Mouse (Mus musculus) hindlimb bud, embryonic 11.5 days (tissue): ENCODE data around the gene Cenpb.
A peak's percentile ranks its signal among the peaks of the same experiment; 100 is the strongest.
"Not testable (repeated sequence)": the region's sequence is repeated elsewhere in the genome, so short reads cannot be mapped to it uniquely, and the experiment has no call there.

Experiments used
- DNase-seq: peaks from one replicate; pipeline ENCODE4 v3.0.0-alpha.2; 2012; ENCODE audit warnings: low read depth, low spot score; ENCODE audit errors: extremely low spot score

Cenpb gene

DNA sequence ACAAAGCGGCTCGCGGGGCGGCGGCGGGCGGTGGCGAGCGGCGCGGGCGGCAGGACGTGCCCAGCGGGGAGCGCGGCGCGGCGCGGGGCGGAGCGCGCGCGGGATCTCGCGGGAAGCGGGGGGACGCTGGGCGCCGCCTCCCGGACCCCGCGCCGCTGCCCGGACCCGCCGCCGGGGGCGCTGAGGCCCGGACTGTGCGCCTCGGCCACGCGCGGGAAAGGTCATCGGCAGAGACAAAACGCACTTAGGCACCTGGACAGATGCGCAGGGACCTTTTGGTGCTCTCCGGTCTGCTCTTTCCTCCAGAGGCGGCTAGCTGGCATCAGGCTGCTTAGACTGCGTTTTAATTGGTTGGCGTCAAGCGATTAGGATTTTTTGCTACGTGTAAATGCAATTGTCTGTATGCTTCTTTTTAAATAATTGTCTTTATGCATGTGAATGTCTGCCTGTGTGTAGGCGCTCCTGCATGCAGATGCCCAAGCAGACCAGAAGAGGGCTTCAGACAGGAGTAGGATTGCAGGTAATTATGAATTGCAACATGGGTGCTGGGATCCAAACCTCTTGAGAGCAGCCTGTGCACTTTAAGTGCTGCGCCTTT is at the start of gene Cenpb:
Gene Cenpb, minus strand, starts transcription at position 78 of the 598 bp plus-strand sequence.
- DNase-seq: no peak

DNA sequence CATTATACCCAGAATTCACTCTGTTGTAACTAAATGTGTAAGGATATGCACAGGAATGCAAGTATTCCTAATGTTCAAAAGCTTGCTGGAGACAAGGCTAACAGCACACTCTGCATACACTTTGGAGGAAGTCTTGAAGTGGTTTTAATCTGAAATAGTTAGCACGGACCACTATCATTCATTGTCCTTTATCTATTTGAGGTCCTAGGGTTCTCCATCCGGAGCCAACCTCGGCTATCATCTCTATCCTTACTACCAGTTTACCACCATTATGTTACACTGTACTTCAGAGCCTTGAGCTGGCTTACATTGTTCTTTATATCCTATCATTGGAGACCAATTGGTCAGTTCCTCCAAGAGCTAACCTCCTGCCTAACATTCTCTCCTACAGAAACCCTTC is 47.4 kb upstream of the Cenpb start:
- no peak for DNase-seq

- not testable (repeated sequence) for DNase-seq
Observed at GRCm38 (mm10) chr2:131226669-131227068, 46.8 kb upstream of the Cenpb start.

DNA sequence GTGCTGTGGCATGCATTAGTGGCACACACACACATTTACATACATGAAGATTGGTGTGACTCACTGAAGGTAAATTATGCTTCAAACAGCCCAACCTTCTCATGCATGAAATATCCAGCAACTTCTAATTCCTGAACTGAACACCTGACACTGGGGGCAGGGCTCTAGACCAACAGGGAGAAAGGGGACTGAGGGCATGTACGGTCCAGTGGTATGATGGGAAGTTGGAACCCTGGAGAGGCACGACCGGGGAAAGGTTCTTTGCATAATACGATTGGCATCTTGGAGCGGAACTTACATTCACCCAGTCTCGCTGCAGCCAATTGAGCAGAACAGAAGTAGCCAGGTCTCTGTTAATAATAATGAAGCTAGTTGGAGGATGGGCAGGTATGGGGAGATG is 45.3 kb upstream of the Cenpb start:
- no peak for DNase-seq

- DNase-seq: no peak
Observed at GRCm38 (mm10) chr2:131223569-131223968, 43.7 kb upstream of the Cenpb start.

DNA sequence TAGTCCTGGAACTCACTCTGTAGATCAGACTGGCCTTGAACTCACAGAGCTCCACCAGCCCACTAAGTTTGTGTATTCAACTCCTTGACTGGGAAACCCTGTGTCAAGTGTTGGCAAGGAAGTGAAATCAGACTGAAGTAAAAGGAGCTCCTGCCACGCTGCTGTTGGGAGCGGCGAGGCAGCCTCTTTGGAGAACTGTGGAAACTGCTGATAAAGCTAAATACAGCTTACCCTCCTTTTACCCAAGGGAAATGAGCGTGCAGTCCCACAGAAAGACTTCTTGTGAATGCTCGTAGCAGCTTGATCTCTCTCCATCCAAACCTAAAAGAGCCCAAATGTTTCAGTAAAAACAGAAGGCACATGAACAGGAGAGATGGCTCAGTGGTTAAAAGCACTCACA is 42.7 kb upstream of the Cenpb start:
- no peak for DNase-seq

- DNase-seq: no peak
Observed at GRCm38 (mm10) chr2:131221853-131222515, 42.1 kb upstream of the Cenpb start.

- no peak for DNase-seq
Observed at GRCm38 (mm10) chr2:131220030-131220429, 40.2 kb upstream of the Cenpb start.

DNA sequence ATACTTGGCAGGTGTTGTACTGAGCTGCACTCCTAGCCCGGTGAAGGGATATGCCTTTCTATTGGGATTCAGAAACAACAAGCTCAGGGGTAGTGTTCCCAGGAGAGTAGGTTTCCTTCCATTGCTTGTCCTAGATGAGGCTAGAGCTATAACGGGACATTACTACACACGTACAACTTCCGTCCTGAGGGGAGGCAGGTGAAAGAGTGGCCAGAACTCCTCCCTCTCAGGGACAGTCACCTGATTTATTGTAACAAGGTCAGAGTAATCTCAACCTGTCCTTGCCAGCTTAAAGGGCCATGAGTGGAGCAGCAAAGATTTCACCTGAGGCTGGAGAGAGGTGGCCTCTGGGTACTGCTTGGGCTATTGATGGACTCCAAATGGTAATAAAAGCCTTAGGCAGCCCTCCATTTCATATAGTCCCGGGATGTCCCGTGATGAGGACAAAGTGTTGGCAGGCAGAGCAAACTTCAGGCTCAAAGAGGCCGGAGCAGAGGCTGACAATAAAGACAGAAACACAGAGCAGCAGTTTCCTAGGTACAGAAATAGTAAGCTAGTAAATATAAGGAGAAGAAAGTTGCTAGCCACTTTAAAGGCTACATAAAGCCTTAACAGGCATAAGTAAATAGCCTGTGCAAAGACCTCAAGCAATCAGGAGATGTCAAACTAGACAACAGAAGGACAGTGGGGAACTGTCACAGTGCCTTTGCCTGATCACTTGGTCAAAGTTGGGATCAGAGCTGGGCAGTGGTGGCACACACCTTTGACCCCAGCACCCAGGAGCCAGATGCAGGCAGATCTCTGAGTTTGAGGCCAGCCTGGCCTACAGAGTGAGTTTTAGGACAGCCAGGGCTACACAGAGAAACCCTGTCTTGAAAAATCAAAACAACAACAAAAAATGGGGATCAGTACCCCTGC is 36.3 kb upstream of the Cenpb start:
- DNase-seq: no peak

GRCm38 (mm10) chr2:131213773-131214172 is 33.9 kb upstream of the Cenpb start:
- DNase-seq: no peak

DNA sequence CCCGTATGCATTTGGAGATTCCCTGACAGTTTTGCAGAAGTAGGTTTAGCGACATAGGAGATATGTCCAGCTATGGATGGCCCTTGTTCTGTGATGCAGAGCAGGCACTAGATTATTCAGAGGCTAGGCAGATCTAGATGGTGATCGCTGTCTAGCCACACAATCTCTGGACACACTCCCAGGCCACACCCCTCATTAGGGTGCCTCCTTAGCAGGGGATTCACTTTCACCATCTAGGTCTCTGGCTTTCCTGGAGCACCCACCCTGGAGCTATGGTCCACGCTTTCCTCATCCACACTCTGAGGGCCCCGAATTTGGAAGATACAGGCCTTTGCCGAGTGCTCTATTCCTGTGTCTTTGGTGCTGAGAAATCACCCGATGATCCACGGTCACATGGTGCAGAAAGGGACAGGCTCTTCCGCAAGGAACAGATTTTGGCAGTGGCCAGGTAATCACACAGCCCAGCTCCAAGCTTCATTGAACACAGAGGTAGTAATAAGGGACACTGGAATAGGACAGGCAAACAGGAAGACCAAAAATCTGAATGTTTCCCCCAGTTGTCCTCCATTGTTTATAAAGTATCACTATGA is 31.3 kb upstream of the Cenpb start:
- DNase-seq: no peak

- DNase-seq: peak; percentile 76
Observed at GRCm38 (mm10) chr2:131209969-131210792, 30.3 kb upstream of the Cenpb start.

DNA sequence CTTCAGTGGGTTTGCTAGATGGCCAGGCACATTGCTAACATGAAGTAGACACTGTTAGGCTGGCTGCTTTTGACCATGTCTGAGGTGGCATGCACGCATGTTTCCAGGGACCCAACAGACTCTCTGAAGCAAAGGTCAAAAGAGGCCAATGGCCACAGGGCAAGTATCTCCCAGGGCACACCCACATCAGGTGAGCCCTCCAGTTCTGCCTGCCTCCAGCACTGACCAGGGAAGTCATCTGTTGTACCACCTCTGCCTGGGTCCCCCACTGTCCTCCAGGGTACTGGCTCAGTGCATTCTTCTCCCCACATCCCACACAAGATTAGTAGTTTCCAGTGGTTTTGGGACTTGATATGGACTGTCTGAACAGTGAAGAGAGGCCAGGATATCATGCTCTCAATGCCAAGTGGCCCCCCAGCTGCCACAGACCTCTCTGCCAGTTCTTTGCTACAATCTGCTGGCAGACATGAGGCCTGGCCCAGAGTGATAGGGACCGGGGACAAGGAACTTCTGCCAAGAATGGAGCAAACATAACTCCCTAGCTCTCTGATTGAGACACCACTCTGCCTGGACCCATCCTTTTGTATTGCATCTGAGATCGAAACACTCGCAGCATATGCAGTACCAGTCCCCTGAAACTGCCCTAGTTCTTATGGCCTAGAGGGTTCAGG is 29.4 kb upstream of the Cenpb start:
- DNase-seq: no peak

- DNase-seq: no peak
Observed at GRCm38 (mm10) chr2:131208356-131208755, 28.5 kb upstream of the Cenpb start.

- no peak for DNase-seq
Observed at GRCm38 (mm10) chr2:131206778-131207177, 26.9 kb upstream of the Cenpb start, which contains the start of gene Ap5s1. Gene Ap5s1 (plus strand): TSS chr2:131207078.

DNA sequence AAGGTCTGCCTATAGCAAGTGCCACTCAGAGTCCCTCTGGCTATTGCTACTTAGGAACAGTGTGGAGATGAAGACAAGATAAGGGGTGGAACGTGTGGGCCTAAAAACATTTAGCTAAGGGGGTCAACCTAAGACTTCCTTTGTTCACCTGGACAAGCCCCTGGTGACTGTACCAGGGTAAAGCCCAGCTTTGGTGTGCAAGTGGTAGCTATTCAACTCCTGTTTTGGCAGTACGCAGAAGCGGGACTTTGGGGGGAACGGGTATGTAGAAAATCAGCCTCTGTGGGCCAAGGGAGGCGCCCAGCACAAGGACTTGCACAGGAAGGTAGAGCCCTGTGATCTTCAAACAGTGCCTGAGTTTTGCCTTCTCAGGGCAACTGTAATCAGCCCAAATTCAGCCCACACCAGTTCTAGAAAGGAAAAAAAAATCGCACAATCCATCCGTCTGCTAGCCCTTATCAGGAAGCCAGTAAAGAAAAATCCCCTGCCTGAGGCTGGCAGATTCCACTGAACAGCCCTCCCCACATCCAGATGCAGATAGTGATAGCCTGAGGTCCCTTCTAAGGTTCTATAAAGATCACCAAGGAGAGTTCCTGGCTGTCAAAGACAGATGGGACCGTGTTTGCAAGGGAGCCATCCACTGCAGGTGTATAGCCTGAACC is 25.8 kb upstream of the Cenpb start:
- DNase-seq: no peak

GRCm38 (mm10) chr2:131204410-131204981 is 24.6 kb upstream of the Cenpb start:
- DNase-seq: no peak

- no peak for DNase-seq
Observed at GRCm38 (mm10) chr2:131203816-131204409, 24.0 kb upstream of the Cenpb start.

GRCm38 (mm10) chr2:131201262-131201661 is 21.4 kb upstream of the Cenpb start:
- DNase-seq: no peak
